Mouse (Mus musculus) myocyte (in vitro differentiated cells): Measurements from ENCODE around the gene Src.

Experiments
- CEBPB ChIP-seq: IDR thresholded peaks from 2 replicates; pipeline ENCODE4 v1.6.1; 2011; ENCODE audit warnings: mild to moderate bottlenecking, moderate library complexity; ENCODE audit not compliant: poor library complexity, insufficient read depth, severe bottlenecking
- E2F4 ChIP-seq: IDR thresholded peaks from one replicate; pipeline ENCODE4 v1.6.1; 2011; ENCODE audit warnings: mild to moderate bottlenecking, control low read depth, moderate library complexity; ENCODE audit not compliant: insufficient read depth
- MAX ChIP-seq: IDR thresholded peaks from one replicate; pipeline ENCODE4 v1.6.1; 2011; ENCODE audit warnings: low read depth, mild to moderate bottlenecking, control low read depth
- MYOG ChIP-seq, 3 experiments: IDR thresholded peaks; one replicate each; pipeline ENCODE4 v1.6.1; 2011; ENCODE audit warnings: control low read depth in 2 of 3, low read depth in 2 of 3, mild to moderate bottlenecking in 2 of 3; ENCODE audit not compliant: insufficient read length in 2 of 3, control insufficient read depth in 1 of 3, insufficient read depth in 1 of 3
- POLR2A ChIP-seq: IDR thresholded peaks from one replicate; pipeline ENCODE4 v1.6.1; 2011; ENCODE audit warnings: low read depth, mild to moderate bottlenecking, control low read depth, moderate library complexity; ENCODE audit not compliant: insufficient read length
- POLR2AphosphoS2 ChIP-seq: IDR thresholded peaks from one replicate; pipeline ENCODE4 v1.6.1; 2011; ENCODE audit warnings: low read depth, control low read depth; ENCODE audit not compliant: insufficient read length
- SRF ChIP-seq: IDR thresholded peaks from one replicate; pipeline ENCODE4 v1.6.1; 2011; ENCODE audit warnings: low read depth; ENCODE audit not compliant: control insufficient read depth, insufficient read length
- TCF3 ChIP-seq: IDR thresholded peaks from one replicate; pipeline ENCODE4 v1.6.1; 2011; ENCODE audit warnings: low read depth, control low read depth; ENCODE audit not compliant: insufficient read length
- USF1 ChIP-seq: IDR thresholded peaks from one replicate; pipeline ENCODE4 v1.6.1; 2011; ENCODE audit warnings: low read depth, mild to moderate bottlenecking, control low read depth, moderate library complexity

- TF ChIP-seq POLR2A (no peak), MYOG (IDR thresholded peaks at IDR 0.05; ENCODE audit: control insufficient read depth in 1 of 3, insufficient read depth in 1 of 3, insufficient read length in 2 of 3, low read depth in 2 of 3) (no peak), POLR2AphosphoS2 (no peak), USF1 (no peak), MAX (no peak), TCF3 (no peak), E2F4 (no peak), SRF (no peak), CEBPB (no peak)
Observed at GRCm38 (mm10) chr2:157400491-157400890, 17.8 kb upstream of the Src start.
